Mouse (Mus musculus): ENCODE measurements around the gene Parm1. TPM values are rescaled to one million over a fixed set of nuclear protein-coding genes. Genes with fewer than 3 reads are reported as not detected.
A peak's percentile ranks its signal among the peaks of the same experiment; 100 is the strongest.

Parm1 gene
- polyA plus RNA-seq, 1 experiment from 2014 or later: 21.4 TPM

DNA sequence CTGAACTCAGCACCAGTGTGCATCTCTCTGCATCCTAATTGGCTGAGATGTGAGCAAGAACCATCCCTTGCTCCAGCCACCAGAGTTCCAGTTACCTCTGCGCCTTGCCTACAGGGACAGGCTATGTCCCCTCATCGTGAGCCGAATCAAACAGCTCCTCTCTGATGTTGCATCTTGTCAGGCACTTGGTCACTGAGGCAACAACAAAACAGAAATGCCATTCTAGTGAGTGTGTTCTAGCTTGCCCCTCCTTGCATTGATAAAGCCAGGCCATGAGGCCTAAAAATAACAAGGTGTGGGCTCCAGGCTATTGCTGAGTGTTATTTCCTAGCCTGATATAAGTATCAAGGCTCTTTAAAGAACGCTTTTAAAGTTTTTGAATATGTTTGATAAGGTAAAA lies 64.4 kb downstream of the Parm1 start:
- no peaks in the 10 kb centered on the region for H3K9me3 ChIP-seq
- 90% methylated on average over 4 of the region's 4 CpGs for WGBS
- no peak overlapping the region for H3K27ac ChIP-seq
- H3K4me2 ChIP-seq (replicated peaks): no peak overlapping the region
- H3K36me3 ChIP-seq: no peaks in the 10 kb centered on the region
- H3K4me1 ChIP-seq: no peaks in the 10 kb centered on the region
- H3K27me3 ChIP-seq: no peaks in the 10 kb centered on the region
- no peak overlapping the region for H3K9ac ChIP-seq
- no peak overlapping the region for H3K4me3 ChIP-seq
- no peak for ATAC-seq (ENCODE audit: insufficient number of reproducible peaks, insufficient read depth, low FRiP score, low TSS enrichment)

DNA sequence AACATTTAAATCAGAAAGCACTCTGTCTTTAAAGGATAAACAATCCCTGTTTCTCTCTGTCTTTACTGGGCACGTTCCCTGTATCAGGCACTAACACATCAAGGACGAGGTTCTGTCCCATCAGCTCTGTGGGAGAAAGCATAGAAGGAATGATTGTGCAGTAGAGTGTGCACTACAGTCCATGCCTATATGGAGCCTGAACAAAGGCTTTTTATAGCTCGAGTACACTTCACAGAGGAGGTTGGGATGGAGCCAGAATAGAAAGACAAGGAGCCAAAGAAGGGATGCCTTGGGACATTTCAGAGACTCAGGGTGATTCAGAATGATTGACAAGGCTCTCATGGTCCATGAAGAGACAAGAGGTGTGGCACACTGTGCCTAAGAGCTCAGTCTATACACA lies 68.8 kb downstream of the Parm1 start:
- Histone ChIP-seq H3K9ac (no peak overlapping the region), H3K27me3 (no peaks in the 10 kb centered on the region), H3K4me2 (replicated peaks) (no peak overlapping the region), H3K4me3 (no peak overlapping the region), H3K9me3 (no peaks in the 10 kb centered on the region), H3K4me1 (no peaks in the 10 kb centered on the region), H3K36me3 (no peaks in the 10 kb centered on the region), H3K27ac (no peak overlapping the region)
- no peak for ATAC-seq (ENCODE audit: insufficient number of reproducible peaks, insufficient read depth, low FRiP score, low TSS enrichment)
- 52% methylated on average over 3 of the region's 3 CpGs for WGBS

DNA sequence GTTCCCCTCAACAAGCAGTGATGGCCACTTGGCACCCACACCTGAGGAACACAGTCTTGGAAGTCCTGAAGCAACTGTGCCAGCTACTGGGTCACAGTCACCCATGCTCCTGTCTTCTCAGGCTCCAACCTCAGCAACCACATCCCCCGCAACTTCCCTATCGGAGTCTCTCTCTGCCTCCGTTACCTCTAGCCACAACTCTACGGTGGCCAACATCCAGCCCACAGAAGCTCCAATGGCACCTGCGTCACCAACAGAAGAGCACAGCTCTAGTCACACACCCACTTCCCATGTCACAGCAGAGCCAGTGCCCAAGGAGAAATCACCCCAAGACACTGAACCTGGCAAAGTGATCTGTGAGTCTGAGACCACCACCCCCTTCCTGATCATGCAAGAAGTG lies 76.7 kb downstream of the Parm1 start:
- H3K9ac ChIP-seq: no peak overlapping the region
- H3K27me3 ChIP-seq: no peaks in the 10 kb centered on the region
- H3K27ac ChIP-seq: no peak overlapping the region
- H3K36me3 ChIP-seq: 0 out of 2 replicates have a peak, but pooled peaks cover 5% of the 10 kb centered on the region
- H3K9me3 ChIP-seq: no peaks in the 10 kb centered on the region
- no peak for ATAC-seq (ENCODE audit: insufficient number of reproducible peaks, insufficient read depth, low FRiP score, low TSS enrichment)
- no peak overlapping the region for H3K4me2 ChIP-seq (replicated peaks)
- H3K4me1 ChIP-seq: 0 out of 2 replicates have a peak, but pooled peaks cover 7% of the 10 kb centered on the region
- no peak overlapping the region for H3K4me3 ChIP-seq
- 96% methylated on average over 5 of the region's 5 CpGs for WGBS

- Histone ChIP-seq H3K36me3 (0 out of 2 replicates have a peak, but pooled peaks cover 5% of the 10 kb centered on the region), H3K4me1 (peaks cover 9% of the 10 kb centered on the region; the same call in 1 of the 2 replicates), H3K27ac (no peak overlapping the region), H3K9ac (no peak overlapping the region), H3K4me2 (replicated peaks) (no peak overlapping the region), H3K27me3 (no peaks in the 10 kb centered on the region), H3K9me3 (no peaks in the 10 kb centered on the region), H3K4me3 (no peak overlapping the region)
- 30% methylated on average over 5 of the region's 5 CpGs for WGBS
- ATAC-seq (ENCODE audit: insufficient number of reproducible peaks, insufficient read depth, low FRiP score, low TSS enrichment): no peak
Measured at GRCm38 (mm10) chr5:91597216-91597615, 79.8 kb downstream of the Parm1 start.

GRCm38 (mm10) chr5:91599801-91600200 lies 82.4 kb downstream of the Parm1 start:
- Histone ChIP-seq H3K36me3 (no peaks in the 10 kb centered on the region), H3K9ac (no peak overlapping the region), H3K4me1 (peaks cover 19% of the 10 kb centered on the region; the same call in 1 of the 2 replicates), H3K27me3 (no peaks in the 10 kb centered on the region), H3K9me3 (no peaks in the 10 kb centered on the region), H3K4me3 (no peak overlapping the region), H3K4me2 (replicated peaks) (no peak overlapping the region), H3K27ac (no peak overlapping the region)
- 67% methylated on average over 7 of the region's 7 CpGs for WGBS
- no peak for ATAC-seq (ENCODE audit: insufficient number of reproducible peaks, insufficient read depth, low FRiP score, low TSS enrichment)

DNA sequence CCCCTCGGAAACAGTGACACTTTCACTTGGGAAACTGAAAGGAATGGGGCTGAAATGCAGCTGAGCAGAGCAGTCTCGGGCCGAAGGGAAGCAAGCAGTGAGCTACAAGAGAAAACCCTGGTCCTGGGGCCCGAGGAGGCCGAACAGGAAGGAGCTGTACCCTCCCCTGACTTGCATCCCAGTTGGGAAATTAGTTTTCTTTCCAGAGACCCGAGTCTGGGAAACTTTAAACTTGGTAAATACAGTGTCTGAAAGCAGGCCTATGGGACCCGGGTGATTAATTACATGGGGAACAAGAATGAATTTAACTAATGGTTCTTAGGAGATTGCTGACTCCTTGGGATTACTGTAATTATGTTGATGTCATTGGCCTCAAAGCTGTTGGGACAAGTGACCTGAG lies 85.9 kb downstream of the Parm1 start:
- no peak for ATAC-seq (ENCODE audit: insufficient number of reproducible peaks, insufficient read depth, low FRiP score, low TSS enrichment)
- WGBS: 43% methylated on average over 7 of the region's 7 CpGs
- H3K4me1 ChIP-seq: peaks cover 12% of the 10 kb centered on the region; the same call in 1 of the 2 replicates
- no peak overlapping the region for H3K4me3 ChIP-seq
- H3K9me3 ChIP-seq: no peaks in the 10 kb centered on the region
- peak overlapping the region; percentile 25; the same call in 1 of the 2 replicates for H3K4me2 ChIP-seq (replicated peaks)
- H3K27me3 ChIP-seq: no peaks in the 10 kb centered on the region
- peak overlapping the region; percentile 32; the same call in 1 of the 2 replicates for H3K27ac ChIP-seq
- no peak overlapping the region for H3K9ac ChIP-seq
- no peaks in the 10 kb centered on the region for H3K36me3 ChIP-seq

DNA sequence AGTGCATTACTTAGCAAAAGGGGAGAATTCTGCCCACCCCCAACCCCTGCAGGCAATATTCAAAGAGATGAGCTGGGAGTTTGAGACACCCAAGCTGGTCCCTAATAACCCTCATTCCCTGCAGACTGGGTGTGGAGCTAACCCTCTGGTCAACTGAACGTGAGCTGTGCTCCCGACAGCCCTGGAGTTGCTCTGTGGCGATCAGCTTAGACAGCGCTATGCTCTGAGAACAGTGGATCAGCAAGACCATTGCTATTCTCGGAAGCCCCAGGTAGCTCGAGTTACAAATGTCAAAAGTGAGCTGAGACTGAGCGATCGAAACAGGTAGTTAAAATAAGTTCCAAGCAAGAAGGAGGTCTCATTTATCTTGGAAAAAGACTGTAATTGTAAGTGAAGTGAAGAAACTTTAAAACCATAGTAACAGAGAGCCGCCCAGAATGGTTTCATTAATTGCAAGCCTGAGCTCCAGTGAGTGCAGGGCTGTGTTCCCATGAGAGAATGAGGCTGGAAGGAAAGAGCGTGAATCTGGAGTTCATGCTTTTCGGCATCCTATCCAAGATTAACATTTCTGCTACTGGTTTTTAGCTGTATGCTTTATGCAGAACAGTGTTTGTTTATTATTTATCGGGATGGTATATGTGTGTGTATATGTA lies 86.5 kb downstream of the Parm1 start:
- Histone ChIP-seq H3K4me3 (no peak overlapping the region), H3K4me2 (replicated peaks) (peak overlapping the region; percentile 25), H3K9ac (no peak overlapping the region), H3K4me1 (peaks cover 12% of the 10 kb centered on the region; the same call in 1 of the 2 replicates), H3K27ac (no peak overlapping the region), H3K9me3 (no peaks in the 10 kb centered on the region), H3K27me3 (no peaks in the 10 kb centered on the region), H3K36me3 (no peaks in the 10 kb centered on the region)
- 34% methylated on average over 12 of the region's 12 CpGs for WGBS
- ATAC-seq (ENCODE audit: insufficient number of reproducible peaks, insufficient read depth, low FRiP score, low TSS enrichment): peak; percentile 74; the same call in 1 of the 2 replicates

DNA sequence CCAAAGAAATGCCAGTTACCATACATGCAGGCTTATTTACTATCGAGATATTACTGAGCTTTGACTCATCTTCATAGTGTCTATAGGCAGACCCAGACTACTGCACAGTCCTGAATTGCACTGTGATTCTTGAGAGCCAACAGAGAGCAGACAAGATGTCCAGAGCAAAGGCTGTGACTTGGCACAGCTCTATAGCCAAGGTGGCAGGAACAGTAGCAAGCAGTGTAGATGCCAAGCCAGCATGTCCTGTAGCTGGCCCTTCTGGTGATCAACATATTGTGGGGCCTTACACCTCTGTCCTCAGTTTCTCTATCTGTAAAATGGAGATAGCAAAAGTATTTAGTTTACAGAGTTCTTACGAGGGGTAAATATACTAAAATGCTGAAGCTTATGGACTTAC lies 89.8 kb downstream of the Parm1 start:
- Histone ChIP-seq H3K9me3 (no peaks in the 10 kb centered on the region), H3K9ac (no peak overlapping the region), H3K36me3 (no peaks in the 10 kb centered on the region), H3K4me1 (peaks cover 13% of the 10 kb centered on the region; the same call in 1 of the 2 replicates), H3K27me3 (no peaks in the 10 kb centered on the region), H3K4me3 (no peak overlapping the region), H3K4me2 (replicated peaks) (no peak overlapping the region), H3K27ac (no peak overlapping the region)
- 90% methylated on average over 2 of the region's 2 CpGs for WGBS
- no peak for ATAC-seq (ENCODE audit: insufficient number of reproducible peaks, insufficient read depth, low FRiP score, low TSS enrichment)

- Histone ChIP-seq H3K27me3 (no peaks in the 10 kb centered on the region), H3K9ac (no peak overlapping the region), H3K4me2 (replicated peaks) (no peak overlapping the region), H3K36me3 (no peaks in the 10 kb centered on the region), H3K4me3 (no peak overlapping the region), H3K9me3 (no peaks in the 10 kb centered on the region), H3K4me1 (peaks cover 13% of the 10 kb centered on the region; the same call in 1 of the 2 replicates), H3K27ac (no peak overlapping the region)
- ATAC-seq (ENCODE audit: insufficient number of reproducible peaks, insufficient read depth, low FRiP score, low TSS enrichment): no peak
- WGBS: 90% methylated on average over 7 of the region's 7 CpGs
Measured at GRCm38 (mm10) chr5:91607841-91608240, 90.4 kb downstream of the Parm1 start.

DNA sequence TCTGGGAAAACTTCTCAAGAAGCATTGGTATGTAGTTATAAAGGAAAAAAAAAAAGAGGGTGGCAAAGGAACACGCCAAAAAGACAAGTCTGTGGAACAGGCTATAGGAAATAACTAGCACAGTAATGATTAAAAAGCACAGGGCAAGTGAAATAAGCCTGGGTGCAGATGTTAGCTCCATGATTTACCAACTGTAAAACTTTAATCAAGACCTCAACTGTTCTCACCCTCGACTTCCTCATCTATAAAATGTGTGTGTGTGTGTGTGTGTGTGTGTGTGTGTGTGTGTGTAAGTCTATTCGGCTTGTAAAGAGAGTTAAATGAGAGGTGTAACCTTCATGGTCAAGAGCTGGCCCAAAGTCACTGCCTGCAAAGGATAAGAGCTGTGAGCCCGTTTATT lies 91.6 kb downstream of the Parm1 start:
- Histone ChIP-seq H3K4me3 (no peak overlapping the region), H3K9ac (no peak overlapping the region), H3K27ac (no peak overlapping the region), H3K9me3 (no peaks in the 10 kb centered on the region), H3K27me3 (no peaks in the 10 kb centered on the region), H3K36me3 (no peaks in the 10 kb centered on the region), H3K4me2 (replicated peaks) (no peak overlapping the region), H3K4me1 (peaks cover 6% of the 10 kb centered on the region; the same call in 1 of the 2 replicates)
- WGBS: 76% methylated on average over 4 of the region's 4 CpGs
- no peak for ATAC-seq (ENCODE audit: insufficient number of reproducible peaks, insufficient read depth, low FRiP score, low TSS enrichment)

DNA sequence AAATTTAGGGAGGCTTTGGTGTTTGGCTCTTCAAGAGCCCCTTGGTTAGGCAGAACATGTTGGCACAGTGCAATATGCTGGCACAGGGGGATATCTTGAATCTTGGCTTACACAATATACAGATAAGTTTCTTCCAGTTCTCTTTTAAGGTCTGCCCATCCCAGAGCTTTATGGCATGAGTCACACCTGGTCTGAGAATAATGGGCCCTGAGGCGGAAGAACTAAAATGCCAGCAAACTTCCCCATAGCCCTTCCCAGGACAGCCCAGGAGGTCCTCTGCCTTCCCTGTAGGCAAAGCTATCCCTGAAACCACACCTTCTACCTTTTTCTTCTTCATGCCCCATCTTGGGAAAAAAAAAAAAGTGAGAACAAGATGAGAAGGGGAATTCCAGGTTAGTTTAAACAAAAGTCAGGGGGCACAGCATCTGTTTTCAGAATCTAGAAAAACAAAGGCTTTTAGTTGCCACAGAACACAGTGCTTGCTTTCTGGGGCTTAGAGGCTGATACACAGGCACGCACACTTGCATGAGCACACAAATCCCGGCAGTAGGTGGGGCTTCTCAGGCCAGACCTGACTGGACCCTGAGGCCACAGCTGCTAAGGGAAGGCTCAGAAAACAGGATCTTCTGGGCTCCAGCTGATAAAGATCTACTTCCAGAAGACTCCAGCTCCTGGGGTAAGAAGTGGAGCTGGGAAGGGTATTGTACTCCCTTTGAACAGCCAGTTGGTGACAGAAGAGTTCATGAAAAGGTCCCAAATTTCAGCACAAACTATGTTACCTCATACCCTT lies 92.3 kb downstream of the Parm1 start:
- H3K27ac ChIP-seq: no peak overlapping the region
- no peak overlapping the region for H3K4me2 ChIP-seq (replicated peaks)
- no peak overlapping the region for H3K9ac ChIP-seq
- no peaks in the 10 kb centered on the region for H3K36me3 ChIP-seq
- no peak overlapping the region for H3K4me3 ChIP-seq
- no peak for ATAC-seq (ENCODE audit: insufficient number of reproducible peaks, insufficient read depth, low FRiP score, low TSS enrichment)
- H3K4me1 ChIP-seq: 0 out of 2 replicates have a peak, but pooled peaks cover 3% of the 10 kb centered on the region
- H3K27me3 ChIP-seq: no peaks in the 10 kb centered on the region
- H3K9me3 ChIP-seq: no peaks in the 10 kb centered on the region
- 66% methylated on average over 3 of the region's 3 CpGs for WGBS

DNA sequence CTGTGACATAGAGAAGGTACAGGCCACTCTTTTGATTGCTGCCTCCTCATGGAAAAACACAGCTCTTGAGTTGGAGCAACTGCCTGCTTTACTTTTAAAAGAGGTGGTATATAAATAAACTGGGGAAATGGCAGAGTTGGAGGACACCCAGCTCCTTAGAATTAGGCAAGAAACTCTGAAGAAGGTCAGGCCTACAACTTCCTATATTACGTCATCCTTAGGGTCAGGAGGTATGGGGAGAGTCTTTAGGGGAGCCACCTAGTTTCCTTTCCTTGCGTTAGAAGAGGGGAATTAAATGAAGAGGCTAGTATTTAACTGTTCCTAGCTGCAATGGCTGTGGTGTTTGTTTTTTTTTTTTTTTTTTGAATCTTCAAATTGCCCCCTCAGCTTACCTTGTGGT lies 93.1 kb downstream of the Parm1 start:
- no peak overlapping the region for H3K4me2 ChIP-seq (replicated peaks)
- H3K27ac ChIP-seq: no peak overlapping the region
- H3K4me3 ChIP-seq: no peak overlapping the region
- H3K4me1 ChIP-seq: 0 out of 2 replicates have a peak, but pooled peaks cover 3% of the 10 kb centered on the region
- no peak for ATAC-seq (ENCODE audit: insufficient number of reproducible peaks, insufficient read depth, low FRiP score, low TSS enrichment)
- 78% methylated on average over 2 of the region's 2 CpGs for WGBS
- H3K9ac ChIP-seq: no peak overlapping the region
- H3K27me3 ChIP-seq: no peaks in the 10 kb centered on the region
- no peaks in the 10 kb centered on the region for H3K9me3 ChIP-seq
- H3K36me3 ChIP-seq: no peaks in the 10 kb centered on the region

Measured in embryonic facial prominence, embryonic 12.5 days (tissue).